Mouse (Mus musculus) midbrain, embryonic 14.5 days (tissue): ENCODE measurements around the gene Tmem50b. TPM values are rescaled to one million over a fixed set of nuclear protein-coding genes. Genes with fewer than 3 reads are reported as not detected.

ENCODE experiments used
- ATAC-seq: fragments of 200-750 bp; cut with Nextera tagmentation; 2 replicates; pipeline ENCODE4 v1.8.0; 2017; ENCODE audit warnings: moderate number of reproducible peaks, moderate library complexity; ENCODE audit not compliant: low FRiP score, low TSS enrichment
- DNase-seq: peaks from one replicate; pipeline ENCODE4 v3.0.0-alpha.2; 2015
- H3K27ac ChIP-seq: fragments of 300-500 bp; sonication (generic); replicated peaks from 2 replicates; pipeline ENCODE4 v1.5.1; 2014; ENCODE audit warnings: mild to moderate bottlenecking, low read depth, low read length, moderate library complexity
- H3K27me3 ChIP-seq: fragments of 300-500 bp; sonication (generic); 2 replicates; pipeline ENCODE4 v1.6.1; 2014; ENCODE audit warnings: low read length, control low read depth, mixed read lengths; ENCODE audit not compliant: control insufficient read depth, insufficient read depth
- H3K36me3 ChIP-seq: fragments of 300-500 bp; sonication (generic); 2 replicates; pipeline ENCODE4 v1.6.1; 2014; ENCODE audit warnings: low read length, control low read depth; ENCODE audit not compliant: control insufficient read depth, insufficient read depth
- H3K4me1 ChIP-seq: fragments of 300-500 bp; sonication (generic); 2 replicates; pipeline ENCODE4 v1.6.1; 2014; ENCODE audit warnings: mild to moderate bottlenecking, antibody characterized with exemption, low read length, control low read depth; ENCODE audit not compliant: control insufficient read depth, insufficient read depth
- H3K4me2 ChIP-seq: fragments of 300-500 bp; sonication (generic); 2 replicates; pipeline ENCODE4 v1.6.1; 2014; ENCODE audit warnings: mild to moderate bottlenecking, low read length, moderate library complexity
- H3K4me3 ChIP-seq: fragments of 300-500 bp; sonication (generic); replicated peaks from 2 replicates; pipeline ENCODE4 v1.5.1; 2014; ENCODE audit warnings: low read depth, low read length
- H3K9ac ChIP-seq: fragments of 300-500 bp; sonication (generic); replicated peaks from 2 replicates; pipeline ENCODE4 v1.6.1; 2014; ENCODE audit warnings: mild to moderate bottlenecking, low read length, moderate library complexity
- H3K9me3 ChIP-seq: fragments of 300-500 bp; sonication (generic); 2 replicates; pipeline ENCODE4 v1.6.1; 2016; ENCODE audit warnings: low read length, control low read depth, mixed read lengths; ENCODE audit not compliant: control insufficient read depth
- WGBS: fragments of 180-500 bp; shearing (Covaris S2); extraction: QIAGEN DNeasy Blood & Tissue Kit; methylation state at CpG from one replicate; pipeline ENCODE4 v1.1.7; 2014; 5-methylcytosine and 5-hydroxymethylcytosine counted together
- polyA plus RNA-seq: library from polyadenylated mRNA; unstranded; fragments of >200 nt; fragmentation: Nextera tagmentation; extraction: Ambion mirVana; gene quantifications from 2 replicates; pipeline ENCODE4 v1.2.1, GENCODE M21; 2014

The Tmem50b gene
- polyA plus RNA-seq, 1 experiment from 2014 or later = 77.8 TPM

DNA sequence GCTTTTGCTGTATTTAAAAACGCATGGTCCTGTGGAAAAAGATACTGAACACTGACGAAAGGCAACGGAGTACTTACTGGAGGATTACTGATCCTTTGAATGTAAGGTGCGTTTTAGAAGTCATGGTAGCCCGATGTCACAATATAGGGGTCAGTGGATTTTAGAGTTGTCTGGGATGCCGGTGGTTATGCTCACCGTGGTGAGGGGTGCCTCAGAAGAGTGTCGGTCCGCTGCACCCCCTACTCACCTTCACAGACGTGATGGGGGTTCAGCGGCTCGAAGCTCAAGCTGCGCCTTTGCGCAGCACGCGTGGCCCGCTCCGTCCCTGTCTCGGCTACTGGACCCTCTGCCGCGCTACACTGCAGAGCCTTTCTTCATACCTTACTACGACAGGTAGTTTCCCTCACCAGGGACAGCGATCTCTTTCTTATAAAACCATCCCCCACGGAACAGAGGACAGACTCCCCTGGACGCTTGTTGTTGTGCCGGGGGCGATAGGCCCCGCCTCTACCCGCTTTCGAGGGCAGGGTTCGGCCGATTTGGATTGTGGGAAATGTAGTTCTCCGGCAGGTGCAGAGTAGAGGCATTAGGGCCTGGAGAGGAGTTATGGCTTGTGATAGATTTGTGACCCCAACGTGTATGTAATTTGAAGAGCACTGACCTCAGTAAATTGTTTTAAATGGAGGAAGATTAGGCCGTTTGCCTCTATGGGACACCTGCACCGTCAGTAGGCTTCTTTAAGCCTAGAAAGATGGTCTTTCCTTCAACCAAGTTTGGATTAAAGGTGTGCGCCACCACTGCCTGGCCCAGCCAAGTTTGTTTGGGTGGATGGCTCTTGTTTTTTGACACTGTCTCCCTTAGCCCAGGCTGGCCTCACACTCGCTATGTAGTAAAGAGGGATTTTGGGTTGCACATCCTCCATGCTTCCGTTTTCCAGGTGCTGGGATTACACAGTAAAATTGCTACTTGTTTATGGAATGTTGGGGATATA lies 21.2 kb upstream of the Tmem50b start, which contains the start of gene Dnajc28:
Gene Dnajc28 (minus strand): TSS at position 516 of the 991 bp plus-strand sequence.
- peak; percentile 92 for DNase-seq
- ATAC-seq = peak; percentile 91
- Histone ChIP-seq H3K9me3 (no peaks in the 10 kb centered on the region), H3K27ac (peak within 1 kb of the TSS; percentile 38; the same call in 1 of the 2 replicates), H3K4me2 (peak within 1 kb of the TSS; percentile 72), H3K4me3 (peak within 1 kb of the TSS; percentile 67), H3K36me3 (peaks cover 39% of the 10 kb centered on the region), H3K27me3 (no peaks in the 10 kb centered on the region), H3K4me1 (peaks cover 4% of the 10 kb centered on the region; the same call in 1 of the 2 replicates), H3K9ac (peak within 1 kb of the TSS; percentile 75)
- 10% methylated on average over 39 of the region's 39 CpGs for WGBS

- peaks cover 4% of the 10 kb centered on the region; the same call in 1 of the 2 replicates for H3K4me1 ChIP-seq
- WGBS = 92% methylated on average over 6 of the region's 6 CpGs
- no peaks in the 10 kb centered on the region for H3K27me3 ChIP-seq
- ATAC-seq (no peak), DNase-seq (no peak)
- no peaks in the 10 kb centered on the region for H3K9me3 ChIP-seq
- H3K4me2 ChIP-seq = no peak overlapping the region
- H3K9ac ChIP-seq = no peak overlapping the region
- H3K27ac ChIP-seq = no peak overlapping the region
- H3K4me3 ChIP-seq = no peak overlapping the region
- H3K36me3 ChIP-seq = no peaks in the 10 kb centered on the region
These were observed 17.0 kb upstream of the Tmem50b start for GRCm38 (mm10) chr16:91614552-91614951.

DNA sequence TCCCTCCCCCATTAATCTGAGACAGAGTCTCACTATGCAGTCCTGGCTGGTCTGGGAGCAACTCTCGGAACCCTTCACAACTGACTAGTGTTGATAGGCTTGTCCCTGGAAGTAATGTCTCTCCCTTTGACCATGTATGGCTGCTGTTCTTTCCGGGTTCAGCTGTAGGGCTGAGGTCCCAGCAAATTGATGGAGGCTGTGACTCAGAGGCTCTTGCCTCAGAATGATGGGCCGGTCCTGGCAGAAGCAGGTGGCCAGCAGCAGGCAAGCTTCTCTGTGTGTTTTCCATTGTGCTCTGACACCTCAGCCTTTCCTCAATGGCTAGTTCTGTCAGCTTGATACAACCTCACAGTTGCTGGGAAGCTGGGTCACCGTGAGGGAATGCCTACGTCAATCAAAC lies 14.9 kb upstream of the Tmem50b start:
- Histone ChIP-seq H3K4me1 (no peaks in the 10 kb centered on the region), H3K9ac (no peak overlapping the region), H3K4me2 (no peak overlapping the region), H3K4me3 (no peak overlapping the region), H3K27ac (no peak overlapping the region), H3K9me3 (no peaks in the 10 kb centered on the region), H3K36me3 (no peaks in the 10 kb centered on the region), H3K27me3 (no peaks in the 10 kb centered on the region)
- ATAC-seq = no peak
- WGBS = 77% methylated on average over 5 of the region's 5 CpGs
- no peak for DNase-seq

DNA sequence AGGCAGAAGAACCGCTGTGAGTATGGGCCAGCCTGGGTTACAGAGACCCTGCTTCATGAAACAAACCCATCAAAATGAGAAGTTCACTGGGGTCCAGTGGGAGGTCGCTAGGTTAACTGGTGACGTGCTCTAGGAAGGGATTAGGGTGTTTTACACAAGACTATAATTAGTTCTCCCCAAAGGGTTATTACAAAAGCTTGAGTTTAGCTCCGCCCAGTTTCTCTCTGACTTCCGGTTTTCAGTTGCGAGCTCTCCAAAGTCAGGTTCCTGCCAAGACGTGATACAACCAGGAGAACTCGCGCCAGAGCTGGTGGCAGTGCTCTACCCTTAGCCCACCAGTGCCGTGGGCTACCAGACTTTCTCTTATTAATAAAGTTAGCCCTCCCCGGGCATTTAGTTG lies 13.6 kb upstream of the Tmem50b start:
- no peak overlapping the region for H3K4me2 ChIP-seq
- no peaks in the 10 kb centered on the region for H3K36me3 ChIP-seq
- 71% methylated on average over 11 of the region's 11 CpGs for WGBS
- no peak overlapping the region for H3K27ac ChIP-seq
- no peaks in the 10 kb centered on the region for H3K4me1 ChIP-seq
- H3K27me3 ChIP-seq = no peaks in the 10 kb centered on the region
- no peak overlapping the region for H3K9ac ChIP-seq
- DNase-seq = no peak
- H3K9me3 ChIP-seq = no peaks in the 10 kb centered on the region
- H3K4me3 ChIP-seq = no peak overlapping the region
- ATAC-seq = no peak

- Histone ChIP-seq H3K36me3 (no peaks in the 10 kb centered on the region), H3K9me3 (no peaks in the 10 kb centered on the region), H3K4me3 (no peak overlapping the region), H3K4me2 (no peak overlapping the region), H3K27me3 (no peaks in the 10 kb centered on the region), H3K4me1 (no peaks in the 10 kb centered on the region), H3K9ac (no peak overlapping the region), H3K27ac (no peak overlapping the region)
- WGBS = 86% methylated on average over 9 of the region's 9 CpGs
- DNase-seq (no peak), ATAC-seq (no peak)
These were observed 12.1 kb upstream of the Tmem50b start for GRCm38 (mm10) chr16:91609501-91610245.

- Histone ChIP-seq H3K4me2 (no peak overlapping the region), H3K4me1 (no peaks in the 10 kb centered on the region), H3K27ac (no peak overlapping the region), H3K36me3 (no peaks in the 10 kb centered on the region), H3K27me3 (no peaks in the 10 kb centered on the region), H3K9me3 (no peaks in the 10 kb centered on the region), H3K9ac (no peak overlapping the region), H3K4me3 (no peak overlapping the region)
- 95% methylated on average over 8 of the region's 8 CpGs for whole genome bisulfite sequencing
- DNase-seq (no peak), ATAC-seq (no peak)
These were observed 9.4 kb upstream of the Tmem50b start for GRCm38 (mm10) chr16:91606958-91607357.

DNA sequence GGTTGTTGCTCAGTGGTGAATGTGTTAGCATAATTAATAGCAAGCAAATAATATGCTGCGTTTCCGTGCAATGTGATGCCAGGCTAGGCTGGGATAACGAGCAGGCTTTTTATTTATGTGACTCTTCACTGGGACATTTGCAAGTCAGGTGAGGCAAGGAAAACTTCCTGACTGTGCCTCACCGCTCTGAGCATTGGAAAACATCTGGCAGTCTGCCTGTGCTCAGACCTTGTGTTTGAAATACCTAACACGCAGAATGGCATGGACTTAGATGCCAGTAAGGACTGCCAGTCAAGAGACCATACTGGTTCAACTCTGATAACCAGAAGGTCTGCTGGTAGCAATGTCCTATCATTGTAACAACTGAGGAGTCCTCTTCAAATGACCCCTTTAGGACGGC lies 7.6 kb upstream of the Tmem50b start:
- no peak for ATAC-seq
- Histone ChIP-seq H3K9me3 (no peaks in the 10 kb centered on the region), H3K36me3 (no peaks in the 10 kb centered on the region), H3K4me3 (no peak overlapping the region), H3K4me2 (no peak overlapping the region), H3K27ac (no peak overlapping the region), H3K4me1 (no peaks in the 10 kb centered on the region), H3K9ac (no peak overlapping the region), H3K27me3 (no peaks in the 10 kb centered on the region)
- WGBS = 81% methylated on average over 6 of the region's 6 CpGs
- DNase-seq = no peak

GRCm38 (mm10) chr16:91601693-91602092 lies 4.1 kb upstream of the Tmem50b start:
- no peaks in the 10 kb centered on the region for H3K9me3 ChIP-seq
- no peak overlapping the region for H3K27ac ChIP-seq
- H3K9ac ChIP-seq = no peak overlapping the region
- no peak overlapping the region for H3K4me3 ChIP-seq
- ATAC-seq (no peak), DNase-seq (no peak)
- H3K4me1 ChIP-seq = peaks cover 6% of the 10 kb centered on the region; the same call in 1 of the 2 replicates
- no peaks in the 10 kb centered on the region for H3K36me3 ChIP-seq
- WGBS = 85% methylated on average over 9 of the region's 9 CpGs
- H3K27me3 ChIP-seq = peaks cover 3% of the 10 kb centered on the region; the same call in 1 of the 2 replicates
- H3K4me2 ChIP-seq = no peak overlapping the region
